Mouse (Mus musculus): ENCODE data around the gene Cage1.

GRCm38 (mm10) chr13:37993376-37993703 is 43.5 kb downstream of the Cage1 start:
- TF ChIP-seq CTCF (IDR thresholded peaks at IDR 0.05; ENCODE audit: low read depth, low read length) (no peak), TAL1 (conservative IDR thresholded peaks at IDR 0.05; ENCODE audit: low read depth, low read length) (no peak)
